10 mouse cellular contexts compared by ENCODE assay signal in genomic region chr4:11878638-11879037, GRCm38 (mm10).
"Had no signal": no experiment of that assay in that cellular context is flagged by ENCODE, and none has a peak within 500 bp of the region (broad histone marks: within the 10 kb centered on the region; RNA-seq: fewer than 3 reads in every experiment).

No protein-coding gene starts in this region.

- H3K4me1 ChIP-seq: limb, embryonic 15.5 days; midbrain, embryonic 13.5 days had no signal

- H3K4me3 ChIP-seq: limb, embryonic 15.5 days; liver, embryonic 13.5 days; midbrain, embryonic 13.5 days; stomach, embryonic 15.5 days had no signal

- H3K9ac ChIP-seq: limb, embryonic 15.5 days; liver, embryonic 13.5 days; midbrain, embryonic 13.5 days; stomach, embryonic 15.5 days had no signal

- ATAC-seq: midbrain, embryonic 13.5 days had no signal

- H3K9me3 ChIP-seq: limb, embryonic 15.5 days; liver, embryonic 13.5 days; midbrain, embryonic 13.5 days; stomach, embryonic 15.5 days had no signal

- H3K27ac ChIP-seq: limb, embryonic 15.5 days; liver, embryonic 13.5 days; midbrain, embryonic 13.5 days; stomach, embryonic 15.5 days had no signal

- H3K4me2 ChIP-seq: limb, embryonic 15.5 days; liver, embryonic 13.5 days; midbrain, embryonic 13.5 days; stomach, embryonic 15.5 days had no signal

- DNase-seq: kidney, postnatal 36 days; layer of hippocampus, adult 9-11 months; layer of hippocampus, postnatal 36 days; liver, embryonic 13.5 days; lung, adult 18-20 months; right cerebral cortex, postnatal 14 days; thymus, postnatal 4 days had no signal

- H3K36me3 ChIP-seq: limb, embryonic 15.5 days; liver, embryonic 13.5 days; midbrain, embryonic 13.5 days; stomach, embryonic 15.5 days had no signal

- H3K27me3 ChIP-seq: limb, embryonic 15.5 days; liver, embryonic 13.5 days; midbrain, embryonic 13.5 days; stomach, embryonic 15.5 days had no signal
